Mouse (Mus musculus): ENCODE data around the gene Nrtn. TPM values are rescaled to one million over a fixed set of nuclear protein-coding genes. Genes with fewer than 3 reads are reported as not detected.
A peak's percentile ranks its signal among the peaks of the same experiment; 100 is the strongest.

Nrtn gene
- 10.5 and 10.7 TPM in 2 replicates for polyA plus RNA-seq (2015; fragmentation: Nextera tagmentation; extraction: Ambion mirVana)

GRCm38 (mm10) chr17:56757416-56758123 lies at the start of gene Nrtn:
Gene Nrtn (minus strand): TSS chr17:56757530.
- no peak within 1 kb of the TSS for H3K27ac ChIP-seq (ENCODE audit: low read length)
- peak; percentile 91 for DNase-seq (ENCODE audit: low spot score)
- H3K9me3 ChIP-seq (ENCODE audit: low read length) = no peaks in the 10 kb centered on the region
- peak within 1 kb of the TSS; percentile 32; the same call in 1 of the 2 replicates for H3K9ac ChIP-seq (replicated peaks; ENCODE audit: low read depth)
- H3K36me3 ChIP-seq (ENCODE audit: insufficient read depth, low read length) = no peaks in the 10 kb centered on the region
- peak within 1 kb of the TSS; percentile 100 for H3K4me2 ChIP-seq (replicated peaks; ENCODE audit: low read depth, low read length)
- 3% methylated on average over 12 of the region's 48 CpGs for WGBS
- peaks cover 25% of the 10 kb centered on the region for H3K27me3 ChIP-seq (replicated peaks; ENCODE audit: insufficient read depth, low read length)
- no peak for TF ChIP-seq CTCF (IDR thresholded peaks at IDR 0.05)
- TF ChIP-seq EP300 (IDR thresholded peaks at IDR 0.05) = no peak
- H3K4me1 ChIP-seq (ENCODE audit: insufficient read depth, low read depth, low read length) = 0 out of 2 replicates have a peak, but pooled peaks cover 6% of the 10 kb centered on the region
- ATAC-seq = peak; percentile 80
- H3K4me3 ChIP-seq (ENCODE audit: low read depth, low read length) = peak within 1 kb of the TSS; percentile 49

- TF ChIP-seq CTCF (IDR thresholded peaks at IDR 0.05) = peak; percentile 50
- TF ChIP-seq EP300 (IDR thresholded peaks at IDR 0.05) = no peak
- no peaks in the 10 kb centered on the region for H3K36me3 ChIP-seq (ENCODE audit: insufficient read depth, low read length)
- no peak overlapping the region for H3K4me3 ChIP-seq (ENCODE audit: low read depth, low read length)
- DNase-seq (ENCODE audit: low spot score) = no peak
- peaks cover 7% of the 10 kb centered on the region; the same call in 1 of the 2 replicates for H3K4me1 ChIP-seq (ENCODE audit: insufficient read depth, low read depth, low read length)
- no peak overlapping the region for H3K4me2 ChIP-seq (replicated peaks; ENCODE audit: low read depth, low read length)
- H3K9me3 ChIP-seq (ENCODE audit: low read length) = no peaks in the 10 kb centered on the region
- H3K9ac ChIP-seq (replicated peaks; ENCODE audit: low read depth) = no peak overlapping the region
- no peaks in the 10 kb centered on the region for H3K27me3 ChIP-seq (replicated peaks; ENCODE audit: insufficient read depth, low read length)
- ATAC-seq = no peak
- no peak overlapping the region for H3K27ac ChIP-seq (ENCODE audit: low read length)
- WGBS = 100% methylated on average over 1 of the region's 1 CpGs
Measured at GRCm38 (mm10) chr17:56805784-56806183, 48.5 kb upstream of the Nrtn start.

GRCm38 (mm10) chr17:56804952-56805351 lies 47.6 kb upstream of the Nrtn start:
- Histone ChIP-seq H3K4me3 (ENCODE audit: low read depth, low read length) (no peak overlapping the region), H3K4me1 (ENCODE audit: insufficient read depth, low read depth, low read length) (no peaks in the 10 kb centered on the region), H3K36me3 (ENCODE audit: insufficient read depth, low read length) (no peaks in the 10 kb centered on the region), H3K27ac (ENCODE audit: low read length) (no peak overlapping the region), H3K9ac (replicated peaks; ENCODE audit: low read depth) (no peak overlapping the region), H3K4me2 (replicated peaks; ENCODE audit: low read depth, low read length) (no peak overlapping the region), H3K9me3 (ENCODE audit: low read length) (no peaks in the 10 kb centered on the region), H3K27me3 (replicated peaks; ENCODE audit: insufficient read depth, low read length) (no peaks in the 10 kb centered on the region)
- WGBS = 45% methylated on average over 5 of the region's 5 CpGs
- DNase-seq (ENCODE audit: low spot score) (no peak), ATAC-seq (no peak)
- no peak for TF ChIP-seq CTCF (IDR thresholded peaks at IDR 0.05)
- no peak for TF ChIP-seq EP300 (IDR thresholded peaks at IDR 0.05)

GRCm38 (mm10) chr17:56802065-56802464 lies 44.7 kb upstream of the Nrtn start:
- WGBS = 75% methylated on average over 8 of the region's 8 CpGs
- H3K36me3 ChIP-seq (ENCODE audit: insufficient read depth, low read length) = no peaks in the 10 kb centered on the region
- TF ChIP-seq EP300 (IDR thresholded peaks at IDR 0.05) = no peak
- no peak for TF ChIP-seq CTCF (IDR thresholded peaks at IDR 0.05)

GRCm38 (mm10) chr17:56799276-56799675 lies 41.9 kb upstream of the Nrtn start:
- Histone ChIP-seq H3K4me2 (replicated peaks; ENCODE audit: low read depth, low read length) (no peak overlapping the region), H3K27me3 (replicated peaks; ENCODE audit: insufficient read depth, low read length) (no peaks in the 10 kb centered on the region), H3K27ac (ENCODE audit: low read length) (no peak overlapping the region), H3K4me3 (ENCODE audit: low read depth, low read length) (no peak overlapping the region), H3K9me3 (ENCODE audit: low read length) (no peaks in the 10 kb centered on the region), H3K36me3 (ENCODE audit: insufficient read depth, low read length) (no peaks in the 10 kb centered on the region), H3K4me1 (ENCODE audit: insufficient read depth, low read depth, low read length) (no peaks in the 10 kb centered on the region), H3K9ac (replicated peaks; ENCODE audit: low read depth) (no peak overlapping the region)
- DNase-seq (ENCODE audit: low spot score) (no peak), ATAC-seq (no peak)
- WGBS = 84% methylated on average over 3 of the region's 3 CpGs
- TF ChIP-seq EP300 (IDR thresholded peaks at IDR 0.05) (no peak), CTCF (IDR thresholded peaks at IDR 0.05) (no peak)

More at GRCm38 (mm10) chr17:56802065-56802464, 44.7 kb upstream of the Nrtn start:
- H3K9me3 ChIP-seq (ENCODE audit: low read length) = no peaks in the 10 kb centered on the region
- no peaks in the 10 kb centered on the region for H3K27me3 ChIP-seq (replicated peaks; ENCODE audit: insufficient read depth, low read length)
- H3K9ac ChIP-seq (replicated peaks; ENCODE audit: low read depth) = no peak overlapping the region
- no peaks in the 10 kb centered on the region for H3K4me1 ChIP-seq (ENCODE audit: insufficient read depth, low read depth, low read length)
- H3K27ac ChIP-seq (ENCODE audit: low read length) = no peak overlapping the region
- no peak overlapping the region for H3K4me3 ChIP-seq (ENCODE audit: low read depth, low read length)
- no peak for ATAC-seq
- H3K4me2 ChIP-seq (replicated peaks; ENCODE audit: low read depth, low read length) = no peak overlapping the region
- no peak for DNase-seq (ENCODE audit: low spot score)

- TF ChIP-seq EP300 (IDR thresholded peaks at IDR 0.05) (no peak), CTCF (IDR thresholded peaks at IDR 0.05) (no peak)
- Histone ChIP-seq H3K27ac (ENCODE audit: low read length) (no peak overlapping the region), H3K4me3 (ENCODE audit: low read depth, low read length) (no peak overlapping the region), H3K4me2 (replicated peaks; ENCODE audit: low read depth, low read length) (no peak overlapping the region), H3K4me1 (ENCODE audit: insufficient read depth, low read depth, low read length) (no peaks in the 10 kb centered on the region), H3K9ac (replicated peaks; ENCODE audit: low read depth) (no peak overlapping the region), H3K27me3 (replicated peaks; ENCODE audit: insufficient read depth, low read length) (no peaks in the 10 kb centered on the region), H3K36me3 (ENCODE audit: insufficient read depth, low read length) (no peaks in the 10 kb centered on the region), H3K9me3 (ENCODE audit: low read length) (no peaks in the 10 kb centered on the region)
- WGBS = 61% methylated on average over 6 of the region's 6 CpGs
- ATAC-seq (no peak), DNase-seq (ENCODE audit: low spot score) (no peak)
Measured at GRCm38 (mm10) chr17:56793614-56794319, 36.4 kb upstream of the Nrtn start.

All from lung, postnatal 0 days (tissue).